Mouse (Mus musculus) myocyte (in vitro differentiated cells): ENCODE results near the gene Chia1. TPM values are rescaled to one million over a fixed set of nuclear protein-coding genes. Genes with fewer than 3 reads are reported as not detected.
"Not testable (repeated sequence)": the region's sequence is repeated elsewhere in the genome, so short reads cannot be mapped to it uniquely, and the experiment has no call there.

Experiments
- H3K27me3 ChIP-seq: one replicate; pipeline ENCODE4 v1.6.1; 2011; ENCODE audit not compliant: control insufficient read depth, insufficient read depth, insufficient read length
- H3K36me3 ChIP-seq: one replicate; pipeline ENCODE4 v1.6.1; 2011; ENCODE audit not compliant: control insufficient read depth, insufficient read depth
- H3K4me2 ChIP-seq: one replicate; pipeline ENCODE4 v1.6.1; 2011; ENCODE audit warnings: low read depth, control low read depth
- H3K4me3 ChIP-seq: one replicate; pipeline ENCODE4 v1.5.1; 2011; ENCODE audit warnings: mild to moderate bottlenecking, control low read depth, moderate library complexity
- H3K79me2 ChIP-seq: one replicate; pipeline ENCODE4 v1.6.1; 2011; ENCODE audit not compliant: control insufficient read depth, insufficient read depth
- H3ac ChIP-seq: one replicate; pipeline ENCODE4 v1.6.1; 2011; ENCODE audit not compliant: control insufficient read depth, insufficient read length
- CEBPB ChIP-seq: IDR thresholded peaks from 2 replicates; pipeline ENCODE4 v1.6.1; 2011; ENCODE audit warnings: mild to moderate bottlenecking, moderate library complexity; ENCODE audit not compliant: poor library complexity, insufficient read depth, severe bottlenecking
- E2F4 ChIP-seq: IDR thresholded peaks from one replicate; pipeline ENCODE4 v1.6.1; 2011; ENCODE audit warnings: mild to moderate bottlenecking, control low read depth, moderate library complexity; ENCODE audit not compliant: insufficient read depth
- MAX ChIP-seq: IDR thresholded peaks from one replicate; pipeline ENCODE4 v1.6.1; 2011; ENCODE audit warnings: low read depth, mild to moderate bottlenecking, control low read depth
- MYOD1 ChIP-seq, 3 experiments: IDR thresholded peaks; one replicate each; pipeline ENCODE4 v1.6.1; 2011; ENCODE audit warnings: control low read depth in 2 of 3, low read depth in 2 of 3, mild to moderate bottlenecking in 2 of 3, moderate library complexity in 1 of 3; ENCODE audit not compliant: insufficient read length in 2 of 3, control insufficient read depth in 1 of 3
- MYOG ChIP-seq, 3 experiments: IDR thresholded peaks; one replicate each; pipeline ENCODE4 v1.6.1; 2011; ENCODE audit warnings: control low read depth in 2 of 3, low read depth in 2 of 3, mild to moderate bottlenecking in 2 of 3; ENCODE audit not compliant: insufficient read length in 2 of 3, control insufficient read depth in 1 of 3, insufficient read depth in 1 of 3
- POLR2A ChIP-seq: IDR thresholded peaks from one replicate; pipeline ENCODE4 v1.6.1; 2011; ENCODE audit warnings: low read depth, mild to moderate bottlenecking, control low read depth, moderate library complexity; ENCODE audit not compliant: insufficient read length
- POLR2AphosphoS2 ChIP-seq: IDR thresholded peaks from one replicate; pipeline ENCODE4 v1.6.1; 2011; ENCODE audit warnings: low read depth, control low read depth; ENCODE audit not compliant: insufficient read length
- REST ChIP-seq: IDR thresholded peaks from one replicate; pipeline ENCODE4 v1.6.1; 2011; ENCODE audit warnings: mild to moderate bottlenecking, control low read depth, moderate library complexity; ENCODE audit not compliant: insufficient read depth, insufficient read length
- SRF ChIP-seq: IDR thresholded peaks from one replicate; pipeline ENCODE4 v1.6.1; 2011; ENCODE audit warnings: low read depth; ENCODE audit not compliant: control insufficient read depth, insufficient read length
- TCF12 ChIP-seq: IDR thresholded peaks from one replicate; pipeline ENCODE4 v1.6.1; 2011; ENCODE audit warnings: mild to moderate bottlenecking, control low read depth; ENCODE audit not compliant: poor library complexity, insufficient read depth, severe bottlenecking
- TCF3 ChIP-seq: IDR thresholded peaks from one replicate; pipeline ENCODE4 v1.6.1; 2011; ENCODE audit warnings: low read depth, control low read depth; ENCODE audit not compliant: insufficient read length
- USF1 ChIP-seq: IDR thresholded peaks from one replicate; pipeline ENCODE4 v1.6.1; 2011; ENCODE audit warnings: low read depth, mild to moderate bottlenecking, control low read depth, moderate library complexity
- polyA plus RNA-seq: library from polyadenylated mRNA; unstranded; fragments of >200 nt; fragmentation: generic; extraction: Trizol; gene quantifications from one replicate; pipeline ENCODE4 v1.2.1, GENCODE M21; 2012; ENCODE audit warnings: missing spikeins

The Chia1 gene
- not detected for polyA plus RNA-seq

- Histone ChIP-seq H3ac (no peak within 1 kb of the TSS), H3K4me3 (no peak within 1 kb of the TSS), H3K79me2 (no peaks in the 10 kb centered on the region), H3K27me3 (no peaks in the 10 kb centered on the region), H3K4me2 (no peak within 1 kb of the TSS), H3K36me3 (no peaks in the 10 kb centered on the region)
- no peak for TF ChIP-seq REST
- TF ChIP-seq MYOD1 (IDR thresholded peaks at IDR 0.05; ENCODE audit: control insufficient read depth in 1 of 3, insufficient read length in 2 of 3, low read depth in 2 of 3) = no peak
- TF ChIP-seq TCF3 = no peak
- TF ChIP-seq MAX = no peak
- TF ChIP-seq CEBPB = no peak
- no peak for TF ChIP-seq MYOG (IDR thresholded peaks at IDR 0.05; ENCODE audit: control insufficient read depth in 1 of 3, insufficient read depth in 1 of 3, insufficient read length in 2 of 3, low read depth in 2 of 3)
- no peak for TF ChIP-seq POLR2A
- TF ChIP-seq USF1 = no peak
- TF ChIP-seq TCF12 = no peak
- TF ChIP-seq SRF = no peak
- no peak for TF ChIP-seq POLR2AphosphoS2
- no peak for TF ChIP-seq E2F4
Measured at GRCm38 (mm10) chr3:106112929-106113328, at the start of gene Chia1. TSS of gene Chia1 (plus strand) at chr3:106113229.

GRCm38 (mm10) chr3:106067707-106068106 lies 45.3 kb upstream of the Chia1 start:
- H3K27me3 ChIP-seq, H3K4me3 ChIP-seq, H3ac ChIP-seq, H3K79me2 ChIP-seq, H3K4me2 ChIP-seq, H3K36me3 ChIP-seq: not testable (repeated sequence)

- Histone ChIP-seq H3K4me3 (no peak overlapping the region), H3K36me3 (no peaks in the 10 kb centered on the region), H3K4me2 (no peak overlapping the region), H3ac (no peak overlapping the region), H3K79me2 (no peaks in the 10 kb centered on the region), H3K27me3 (no peaks in the 10 kb centered on the region)
- TF ChIP-seq MYOD1 (IDR thresholded peaks at IDR 0.05; ENCODE audit: control insufficient read depth in 1 of 3, insufficient read length in 2 of 3, low read depth in 2 of 3) = no peak
- TF ChIP-seq TCF3 = no peak
- no peak for TF ChIP-seq TCF12
- no peak for TF ChIP-seq E2F4
- no peak for TF ChIP-seq USF1
- TF ChIP-seq MYOG (IDR thresholded peaks at IDR 0.05; ENCODE audit: control insufficient read depth in 1 of 3, insufficient read depth in 1 of 3, insufficient read length in 2 of 3, low read depth in 2 of 3) = no peak
- no peak for TF ChIP-seq CEBPB
- no peak for TF ChIP-seq REST
Measured at GRCm38 (mm10) chr3:106070994-106071393, 42.0 kb upstream of the Chia1 start.

GRCm38 (mm10) chr3:106074824-106075223 lies 38.2 kb upstream of the Chia1 start:
- Histone ChIP-seq H3K79me2 (no peaks in the 10 kb centered on the region), H3K27me3 (no peaks in the 10 kb centered on the region), H3K36me3 (no peaks in the 10 kb centered on the region), H3ac (no peak overlapping the region), H3K4me3 (no peak overlapping the region), H3K4me2 (no peak overlapping the region)
- TF ChIP-seq CEBPB = no peak
- TF ChIP-seq REST = no peak
- TF ChIP-seq MAX = no peak
- no peak for TF ChIP-seq E2F4
- no peak for TF ChIP-seq SRF
- no peak for TF ChIP-seq MYOD1 (IDR thresholded peaks at IDR 0.05; ENCODE audit: control insufficient read depth in 1 of 3, insufficient read length in 2 of 3, low read depth in 2 of 3)
- no peak for TF ChIP-seq TCF12
- TF ChIP-seq POLR2A = no peak
- TF ChIP-seq TCF3 = no peak
- TF ChIP-seq MYOG (IDR thresholded peaks at IDR 0.05; ENCODE audit: control insufficient read depth in 1 of 3, insufficient read depth in 1 of 3, insufficient read length in 2 of 3, low read depth in 2 of 3) = no peak
- TF ChIP-seq POLR2AphosphoS2 = no peak
- TF ChIP-seq USF1 = no peak

- H3K79me2 ChIP-seq = no peaks in the 10 kb centered on the region
- H3K4me3 ChIP-seq = no peak overlapping the region
- no peaks in the 10 kb centered on the region for H3K27me3 ChIP-seq
- TF ChIP-seq MYOG (IDR thresholded peaks at IDR 0.05; ENCODE audit: control insufficient read depth in 1 of 3, insufficient read depth in 1 of 3, insufficient read length in 2 of 3, low read depth in 2 of 3) = no peak
- TF ChIP-seq REST = no peak
- H3K36me3 ChIP-seq = no peaks in the 10 kb centered on the region
- H3K4me2 ChIP-seq = no peak overlapping the region
- no peak overlapping the region for H3ac ChIP-seq
Measured at GRCm38 (mm10) chr3:106126999-106127398, 14.0 kb downstream of the Chia1 start.
